Mouse (Mus musculus) layer of hippocampus, postnatal 25 days (tissue): ENCODE measurements around the gene BC051019. TPM values are rescaled to one million over a fixed set of nuclear protein-coding genes. Genes with fewer than 3 reads are reported as not detected.

ENCODE experiments used
- DNase-seq, 2 experiments: peaks; one replicate each; pipeline ENCODE4 v3.0.0; 2022; ENCODE audit warnings: mixed read lengths in 2 of 2, low spot score in 1 of 2; ENCODE audit errors: extremely low spot score in 1 of 2
- total RNA-seq, 2 experiments: library from RNA; stranded (reverse); gene quantifications; 2 replicates each; pipeline ENCODE4 v1.2.3; 2021

Gene BC051019
- total RNA-seq, 2 experiments from 2014 or later, result not detected

DNA sequence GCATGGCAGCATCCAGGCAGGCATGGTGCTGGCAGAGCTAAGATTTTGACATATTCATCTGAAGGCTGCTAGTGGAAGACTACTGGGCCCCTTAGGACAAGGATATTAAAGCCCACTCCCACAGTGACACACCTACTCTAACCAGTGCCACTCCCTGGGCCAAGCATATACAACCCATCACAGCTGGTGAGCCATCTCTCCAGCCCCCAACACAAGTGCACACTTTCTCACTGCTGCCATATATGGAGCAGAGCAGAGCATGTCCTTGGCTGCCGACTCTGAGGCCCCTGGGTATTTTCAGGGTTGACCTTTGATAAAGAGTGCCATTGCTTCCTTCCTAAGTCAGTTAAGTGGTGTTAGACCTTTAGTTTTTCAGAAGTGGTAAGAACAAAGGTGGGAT is 13.6 kb downstream of the BC051019 start:
- no peak for DNase-seq

DNA sequence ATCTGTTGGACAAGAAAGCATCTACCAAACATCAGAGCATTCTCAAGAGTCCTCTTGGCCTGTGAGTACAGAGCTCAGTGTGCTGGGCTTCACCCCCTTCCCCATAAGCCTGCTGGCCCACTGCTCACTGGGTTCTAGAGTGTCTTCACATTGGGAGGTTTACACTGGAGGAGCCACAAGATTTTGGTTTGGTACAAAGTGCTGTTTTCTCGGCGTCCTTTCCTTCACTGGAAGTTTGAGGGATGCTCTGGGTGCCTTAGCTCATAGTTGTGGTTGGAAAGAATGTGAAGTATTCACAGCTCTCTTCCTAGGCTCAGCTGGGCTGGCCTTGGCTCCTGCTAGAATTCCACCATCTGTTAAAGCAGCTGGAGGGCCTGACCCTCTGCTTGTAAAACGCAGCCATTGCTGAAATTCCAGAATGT is 14.7 kb downstream of the BC051019 start:
- DNase-seq, result no peak

DNA sequence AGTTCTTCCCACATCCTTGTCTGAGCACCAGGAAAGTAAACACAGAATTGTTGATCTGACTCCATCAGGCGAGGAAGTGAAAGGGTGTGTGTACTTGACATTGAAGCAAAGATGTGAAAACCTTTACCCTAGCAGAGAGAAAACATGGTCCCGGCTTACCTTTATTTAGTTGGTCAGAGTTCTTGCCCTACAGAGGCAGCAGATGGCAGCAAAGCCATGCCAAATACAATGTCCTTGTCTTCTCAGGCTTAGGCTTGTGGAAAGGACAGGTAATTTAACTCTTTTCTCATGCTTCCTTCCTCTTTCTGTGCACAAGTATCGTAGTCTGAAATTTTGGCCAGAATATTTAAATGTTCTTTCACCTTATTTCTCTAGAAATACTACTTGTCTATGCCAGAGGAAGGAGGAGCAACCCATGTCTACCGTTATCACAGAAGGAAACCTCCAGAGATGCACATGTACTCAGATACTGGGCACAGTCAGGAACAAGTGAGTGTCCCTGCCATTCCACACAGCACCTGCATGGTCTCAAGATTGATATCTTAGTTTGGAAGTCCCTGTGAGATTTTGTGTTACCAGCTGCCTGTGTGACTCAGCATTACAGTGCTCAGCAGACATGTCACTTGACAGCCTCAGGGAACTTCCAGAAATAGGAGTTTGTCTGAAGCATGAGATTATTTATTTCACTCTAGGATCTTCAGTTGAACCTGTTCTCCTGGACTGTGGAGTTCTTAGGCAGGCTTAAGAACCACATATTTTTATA is 16.4 kb downstream of the BC051019 start:
- peak in 1 of 2 experiments; percentile 42 for DNase-seq

- DNase-seq, result no peak
Observed at GRCm38 (mm10) chr7:109704461-109704860, 19.2 kb downstream of the BC051019 start.

GRCm38 (mm10) chr7:109704016-109704377 is 19.7 kb downstream of the BC051019 start:
- DNase-seq, result no peak

- peak; percentile 83 to 86 for DNase-seq
Observed at GRCm38 (mm10) chr7:109703190-109704015, 20.2 kb downstream of the BC051019 start, which contains the start of the genes St5 and Akip1. St5 (minus strand) TSS chr7:109703605. Akip1 (plus strand) TSS chr7:109703690.

- DNase-seq, result no peak
Observed at GRCm38 (mm10) chr7:109702721-109703120, 20.9 kb downstream of the BC051019 start.

GRCm38 (mm10) chr7:109700213-109700612 is 23.4 kb downstream of the BC051019 start:
- DNase-seq, result no peak

DNA sequence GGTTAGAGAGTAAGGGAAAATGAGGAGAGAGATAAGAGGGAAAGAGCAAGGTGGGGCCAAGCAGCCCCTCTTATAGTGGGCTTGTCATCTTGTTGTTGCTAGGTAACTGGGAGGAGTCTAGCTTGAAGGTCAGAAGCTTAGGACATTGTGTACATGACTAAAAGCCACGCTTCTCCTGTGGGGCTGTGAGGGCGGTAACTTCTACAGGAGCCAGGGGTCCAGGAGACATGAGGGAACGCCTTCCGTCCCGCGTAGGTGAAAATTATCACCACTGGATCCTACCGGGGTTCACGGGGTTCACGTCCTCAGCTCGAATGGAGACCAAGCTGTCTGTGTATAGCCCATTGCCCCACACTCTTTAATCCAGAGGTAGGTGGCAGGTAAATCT is 28.3 kb downstream of the BC051019 start:
- no peak for DNase-seq

DNA sequence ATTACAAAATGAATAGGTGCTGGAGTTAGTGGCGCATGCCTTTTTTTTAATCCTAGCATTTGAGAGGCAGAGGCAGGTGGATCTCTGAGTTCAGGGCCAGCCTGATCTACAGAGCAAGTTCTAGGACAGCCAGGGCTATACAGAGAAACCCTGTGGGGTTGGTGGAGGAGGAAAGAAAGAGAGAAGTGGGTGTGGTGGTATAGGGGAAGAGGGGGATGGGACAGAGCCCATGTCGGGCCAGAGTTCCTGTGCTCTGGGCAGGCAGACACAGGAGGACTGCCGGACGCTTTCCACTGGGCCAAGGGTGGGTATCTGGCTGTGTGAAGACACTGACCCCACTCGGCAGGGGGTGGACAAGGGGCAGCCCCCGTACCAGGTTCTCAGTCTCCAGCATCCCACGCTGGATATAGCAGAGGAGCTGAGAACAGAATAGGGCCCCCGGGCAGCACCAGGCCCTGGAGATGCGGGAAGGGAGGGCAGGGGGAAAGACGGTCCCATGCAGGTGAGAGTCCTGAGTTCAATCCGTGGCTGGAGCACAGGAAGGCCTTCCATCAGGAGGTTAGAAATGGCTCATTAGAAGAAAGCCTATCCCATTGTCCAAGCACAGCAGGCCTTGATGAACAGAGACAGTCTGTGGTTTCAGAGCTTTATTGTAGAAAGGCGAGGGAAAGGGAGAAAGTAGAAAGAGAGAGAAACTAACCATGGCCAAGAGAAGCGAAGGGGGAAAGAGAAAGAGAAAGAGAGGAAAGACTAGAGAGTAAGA is 28.9 kb downstream of the BC051019 start:
- no peak for DNase-seq

DNA sequence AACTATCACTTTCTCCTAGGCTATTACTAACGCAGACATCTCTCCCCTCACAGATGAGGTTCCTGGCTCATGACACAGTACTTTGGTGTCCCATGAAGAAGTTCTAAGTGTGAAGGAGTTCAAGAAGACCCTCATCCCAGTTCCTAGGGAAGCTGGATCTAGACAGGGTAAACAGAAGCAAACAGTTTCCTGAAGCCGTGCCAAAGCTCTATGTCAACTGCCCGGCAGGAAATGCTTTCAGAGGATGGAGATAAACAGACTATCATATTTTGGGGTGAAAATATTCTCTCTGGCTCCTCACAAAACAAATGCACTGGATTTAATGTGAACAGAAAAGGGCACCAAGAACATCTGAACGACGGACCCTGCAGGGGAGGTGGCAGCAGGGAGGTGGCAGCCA is 32.7 kb downstream of the BC051019 start:
- DNase-seq, result no peak

GRCm38 (mm10) chr7:109690101-109690500 is 33.5 kb downstream of the BC051019 start:
- no peak for DNase-seq

DNA sequence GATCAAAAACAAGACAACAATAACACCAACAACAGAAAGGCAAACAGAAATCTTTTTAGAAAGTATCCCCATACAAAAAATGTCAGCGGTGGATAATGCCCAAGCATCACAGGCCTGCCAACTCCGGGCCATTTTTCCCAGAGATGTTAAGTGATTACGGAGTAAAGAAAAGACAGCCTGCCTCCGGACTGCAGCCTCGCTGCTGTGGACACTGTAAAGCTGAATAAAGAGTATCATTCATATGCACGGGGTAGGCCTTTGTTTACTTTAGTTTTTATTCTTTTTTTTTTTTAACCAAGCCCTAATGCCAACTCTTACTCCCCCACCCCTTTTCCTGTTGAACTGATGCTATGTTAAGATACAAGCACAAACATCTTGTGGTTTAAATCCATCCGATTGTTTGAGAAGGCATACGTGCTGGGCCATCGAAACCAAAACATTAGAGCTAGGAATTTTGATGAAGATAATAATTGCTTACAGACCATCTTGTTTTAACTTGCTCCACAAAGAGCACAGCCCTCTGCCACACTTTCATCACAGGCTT is 37.0 kb downstream of the BC051019 start:
- no peak for DNase-seq

GRCm38 (mm10) chr7:109680879-109681278 is 42.8 kb downstream of the BC051019 start:
- DNase-seq, result no peak

- no peak for DNase-seq
Observed at GRCm38 (mm10) chr7:109680284-109680683, 43.4 kb downstream of the BC051019 start.

DNA sequence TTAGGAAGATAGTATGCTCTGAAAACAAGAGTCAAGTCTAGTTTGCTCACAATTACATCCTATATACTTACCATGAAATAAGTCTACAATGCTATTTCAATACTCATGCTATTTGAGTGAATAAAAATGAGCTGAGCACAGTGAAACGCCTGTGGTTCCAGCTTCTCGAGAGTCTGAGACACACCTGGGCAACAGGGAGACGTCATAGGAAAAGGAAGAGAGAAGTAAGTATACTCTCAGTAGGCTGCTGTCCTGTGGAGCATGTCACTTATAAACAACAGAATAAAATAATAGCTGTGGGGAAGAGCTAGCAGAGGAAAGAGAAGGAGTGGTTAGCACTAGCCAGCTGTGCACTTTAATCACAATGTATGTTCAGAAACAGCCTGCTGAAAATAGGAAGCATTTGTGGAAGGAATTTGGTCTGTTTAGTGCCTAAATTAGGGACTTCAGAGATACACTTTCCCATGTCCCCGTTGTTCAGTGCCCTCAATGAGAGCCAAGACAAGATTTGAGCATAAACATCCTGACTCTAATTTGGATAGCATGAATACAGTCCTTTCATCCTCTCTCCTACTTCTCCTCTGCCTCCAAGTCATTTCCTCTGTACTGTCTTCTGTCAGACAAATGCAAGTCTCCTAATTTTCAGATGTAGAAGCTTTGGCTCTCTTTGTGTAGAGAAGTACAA is 48.6 kb downstream of the BC051019 start:
- no peak for DNase-seq

GRCm38 (mm10) chr7:109671581-109672471 is 51.8 kb downstream of the BC051019 start:
- peak; percentile 27 to 56 for DNase-seq

GRCm38 (mm10) chr7:109669426-109670170 is 54.1 kb downstream of the BC051019 start:
- DNase-seq, result no peak
